Mouse (Mus musculus) 3T3-L1 (cell line): ENCODE measurements around the gene Golga4.

Source experiments
- DNase-seq: peaks from one replicate; pipeline ENCODE4 v3.0.0-alpha.2; 2015; ENCODE audit warnings: low read depth, low spot score

Gene Golga4

GRCm38 (mm10) chr9:118624146-118624545 lies 118.1 kb downstream of the Golga4 start:
- DNase-seq = no peak

GRCm38 (mm10) chr9:118629763-118630379 lies 123.8 kb downstream of the Golga4 start:
- peak; percentile 44 for DNase-seq
